Mouse (Mus musculus): ENCODE measurements around the gene Olfr1333.
"Not testable (repeated sequence)": the region's sequence is repeated elsewhere in the genome, so short reads cannot be mapped to it uniquely, and the experiment has no call there.

Gene Olfr1333

GRCm38 (mm10) chr4:118836179-118836578, at the start of gene Olfr1333:
TSS of gene Olfr1333 (minus strand) at chr4:118836279.
- no peak for DNase-seq

DNA sequence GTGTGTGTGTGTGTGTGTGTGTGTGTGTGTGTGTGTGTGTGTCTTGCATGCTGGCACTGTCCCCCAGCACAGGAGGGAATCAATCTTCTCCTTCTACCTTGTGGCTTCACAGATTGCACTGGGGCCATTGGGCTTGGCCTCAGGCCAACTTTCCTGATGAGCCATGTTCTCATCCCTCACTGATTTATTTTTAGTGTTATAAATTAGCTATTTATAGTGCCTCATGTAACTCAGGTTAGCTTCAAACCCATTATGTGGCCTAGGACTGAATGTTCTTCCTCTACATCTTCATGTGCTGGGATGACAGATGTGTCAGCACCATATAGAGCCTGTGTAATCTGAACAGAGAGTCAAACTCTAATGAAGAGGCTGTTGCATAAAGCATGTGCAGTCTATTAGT, 31.5 kb upstream of the Olfr1333 start:
- DNase-seq: no peak

DNA sequence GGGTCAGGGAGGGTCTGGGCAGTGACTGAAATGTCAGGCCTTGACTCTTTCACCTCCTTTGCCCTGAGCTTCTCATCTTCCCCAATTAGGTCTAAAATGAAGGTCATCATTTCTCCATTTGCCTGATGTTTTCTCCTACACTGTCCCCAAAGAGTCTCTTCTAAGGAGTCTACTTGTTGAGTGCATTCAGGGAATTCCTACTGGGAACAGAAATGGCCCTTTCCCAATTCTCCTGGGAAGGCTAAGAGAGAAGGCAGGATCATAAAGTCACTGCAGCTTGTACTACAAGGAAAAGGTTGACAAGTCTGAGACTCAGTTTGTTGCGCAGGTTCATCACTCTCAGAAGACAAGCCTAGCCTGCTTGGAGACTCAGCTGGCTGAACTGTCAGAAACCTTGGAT, 28.3 kb upstream of the Olfr1333 start, which contains the start of gene Olfr1331:
Gene Olfr1331 (plus strand): TSS at position 301 of the 400 bp plus-strand sequence.
- no peak for DNase-seq

DNA sequence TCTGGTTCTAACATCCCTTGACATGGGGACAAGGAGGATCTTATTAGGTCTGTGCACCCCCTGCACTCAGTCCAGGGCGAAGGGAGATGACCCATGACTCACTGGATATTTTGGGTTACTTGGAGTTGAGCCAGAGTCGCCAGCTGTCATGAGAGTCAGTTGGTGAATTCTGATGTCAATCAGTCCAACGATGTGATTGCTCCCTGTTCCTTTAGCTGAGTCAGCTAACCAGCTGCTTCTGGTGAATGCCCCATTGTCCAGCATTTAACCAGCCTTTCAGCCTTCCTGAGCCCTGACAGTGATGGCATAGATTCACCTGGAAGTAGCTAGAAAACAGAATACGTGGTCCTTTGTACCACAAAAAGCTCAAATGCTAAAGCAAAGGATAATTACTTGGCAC, 26.6 kb upstream of the Olfr1333 start:
- no peak for DNase-seq

GRCm38 (mm10) chr4:118861791-118862190, 25.7 kb upstream of the Olfr1333 start:
- DNase-seq: no peak

DNA sequence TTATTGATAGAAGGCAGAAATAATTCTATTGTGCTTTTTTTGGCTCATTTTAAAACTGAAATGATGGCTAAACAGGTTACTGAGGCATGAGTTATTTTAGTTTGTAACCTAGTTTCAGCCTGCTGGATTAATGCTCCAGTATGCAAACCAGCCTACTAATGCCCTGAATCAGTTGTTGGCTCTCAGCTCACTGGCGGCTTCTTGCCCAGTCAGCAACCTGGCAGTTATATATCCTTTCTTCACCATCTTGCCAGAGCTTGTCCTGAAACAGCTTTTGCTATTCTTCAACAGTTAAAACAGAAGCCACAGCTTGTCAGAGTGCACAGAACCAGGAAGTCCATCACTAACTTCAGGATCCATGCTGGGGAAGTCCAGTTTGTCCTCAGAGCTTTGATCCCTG, 17.2 kb downstream of the Olfr1333 start:
- DNase-seq: no peak

DNA sequence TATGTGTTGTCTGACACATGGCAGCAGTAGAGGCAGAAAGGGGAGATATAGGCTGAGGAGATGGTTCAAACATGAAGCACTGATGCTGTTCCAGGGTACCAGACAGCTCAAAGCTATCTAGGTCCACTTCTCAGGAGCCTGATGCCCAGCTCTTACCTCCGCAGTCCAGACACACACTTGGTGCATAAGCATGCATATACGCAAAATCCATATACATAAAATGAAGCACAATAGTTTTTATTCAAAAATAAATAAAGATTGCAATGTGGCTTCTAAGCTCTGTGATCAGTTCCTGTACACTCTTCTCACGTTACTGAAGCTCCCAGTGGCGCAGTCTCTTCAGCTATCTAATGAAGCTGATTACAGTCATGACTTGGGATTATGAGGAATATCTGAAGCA, 26.2 kb downstream of the Olfr1333 start, which contains the start of gene Olfr1335:
Gene Olfr1335 (minus strand): TSS at position 101 of the 400 bp plus-strand sequence.
- no peak for DNase-seq

DNA sequence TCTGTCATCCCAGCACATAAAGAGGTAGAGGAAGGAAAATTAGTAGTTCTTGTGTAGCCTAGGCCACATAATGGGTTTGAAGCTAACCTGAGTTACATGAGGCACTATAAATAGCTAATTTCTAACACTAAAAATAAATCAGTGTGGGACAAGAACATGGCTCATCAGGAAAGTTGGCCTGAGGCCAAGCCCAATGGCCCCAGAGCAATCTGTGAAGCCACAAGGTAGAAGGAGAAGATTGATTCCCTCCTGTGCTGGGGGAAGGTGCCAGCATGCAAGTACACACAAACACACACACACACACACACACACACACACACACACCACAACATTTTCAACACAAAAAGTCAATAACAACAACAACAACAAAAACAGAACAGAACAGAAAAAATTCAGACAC, 43.3 kb downstream of the Olfr1333 start:
- not testable (repeated sequence) for DNase-seq

DNA sequence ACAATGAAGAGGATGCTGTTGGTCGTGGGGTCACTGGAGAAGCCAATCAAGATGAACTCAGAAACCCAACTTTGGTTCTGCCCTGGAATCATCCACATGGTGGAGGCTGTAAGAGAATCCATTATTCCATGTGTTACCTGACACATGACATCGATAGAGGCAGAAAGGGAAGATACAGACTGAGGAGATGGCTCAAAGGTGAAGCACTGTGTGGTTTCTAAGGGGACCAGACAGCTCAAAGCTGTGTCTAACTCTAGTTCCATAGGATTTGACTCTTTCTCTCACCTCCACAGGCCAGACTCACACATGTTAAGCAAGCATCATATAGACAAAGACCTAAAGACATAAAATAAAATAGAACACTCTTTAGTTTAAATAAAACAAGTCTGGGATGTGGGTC, 53.6 kb downstream of the Olfr1333 start, which contains the start of gene Olfr1337:
Gene Olfr1337 (minus strand): TSS at position 101 of the 400 bp plus-strand sequence.
- DNase-seq: no peak

Data from kidney, adult 18-20 months (tissue).